Mouse (Mus musculus) small intestine, adult 2 months (tissue): Measurements from ENCODE around the gene Zdhhc18.

ENCODE experiments used
- CTCF ChIP-seq: fragments of 200-500 bp; IDR thresholded peaks from 2 replicates; pipeline ENCODE4 v1.5.1; 2012; ENCODE audit warnings: low read depth, mild to moderate bottlenecking, control low read depth, inconsistent platforms, low read length, moderate library complexity, mixed read lengths; ENCODE audit not compliant: insufficient replicate concordance, insufficient read length; ENCODE audit errors: extremely low read depth
- POLR2A ChIP-seq: fragments of 200-500 bp; IDR thresholded peaks from 2 replicates; pipeline ENCODE4 v1.6.1; 2012; ENCODE audit warnings: low read depth, mild to moderate bottlenecking, control low read depth, inconsistent platforms, low read length, moderate library complexity

DNA sequence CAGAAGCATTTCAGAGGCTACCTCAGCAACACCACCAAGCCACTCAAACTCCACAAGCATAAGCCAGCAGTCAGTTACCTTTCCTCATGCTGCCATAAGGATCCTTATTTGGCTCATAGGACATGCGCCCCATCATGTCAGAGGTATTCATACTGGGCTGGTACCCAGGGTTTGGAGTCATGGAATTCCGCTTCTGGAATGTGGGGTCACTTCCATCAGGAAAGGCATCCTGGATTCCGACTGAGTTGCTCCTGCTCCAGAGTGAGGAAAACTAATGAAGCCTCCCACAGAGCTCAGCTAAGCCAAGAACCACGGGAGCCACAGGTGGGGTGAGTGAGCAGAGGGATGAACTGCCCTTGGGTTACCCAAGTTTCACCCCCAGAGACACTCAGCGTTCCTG is 37.2 kb upstream of the Zdhhc18 start:
- no peak for TF ChIP-seq CTCF
- no peak for TF ChIP-seq POLR2A
